Mouse (Mus musculus): Measurements from ENCODE around the gene Slit2.

Gene Slit2

GRCm38 (mm10) chr5:48235270-48235669 is 252.3 kb downstream of the Slit2 start:
- DNase-seq, result no peak

- peak; percentile 3 for DNase-seq
Observed at GRCm38 (mm10) chr5:48240751-48241150, 257.8 kb downstream of the Slit2 start.

- DNase-seq, result no peak
Observed at GRCm38 (mm10) chr5:48248327-48248726, 265.4 kb downstream of the Slit2 start.

GRCm38 (mm10) chr5:48277561-48277960 is 294.6 kb downstream of the Slit2 start:
- DNase-seq, result no peak

- no peak for DNase-seq
Observed at GRCm38 (mm10) chr5:48301186-48301585, 318.2 kb downstream of the Slit2 start.

GRCm38 (mm10) chr5:48315057-48315602 is 332.2 kb downstream of the Slit2 start:
- no peak for DNase-seq

GRCm38 (mm10) chr5:48320597-48320996 is 337.7 kb downstream of the Slit2 start:
- no peak for DNase-seq

- DNase-seq, result no peak
Observed at GRCm38 (mm10) chr5:48326221-48326620, 343.3 kb downstream of the Slit2 start.

- no peak for DNase-seq
Observed at GRCm38 (mm10) chr5:48327652-48328051, 344.7 kb downstream of the Slit2 start, which contains the start of gene 5730480H06Rik. Gene 5730480H06Rik, plus strand, starts transcription at chr5:48327952.

- no peak for DNase-seq
Observed at GRCm38 (mm10) chr5:48329751-48330150, 346.8 kb downstream of the Slit2 start.

- DNase-seq, result no peak
Observed at GRCm38 (mm10) chr5:48330817-48331216, 347.9 kb downstream of the Slit2 start.

- no peak for DNase-seq
Observed at GRCm38 (mm10) chr5:48331441-48331840, 348.5 kb downstream of the Slit2 start.

GRCm38 (mm10) chr5:48333407-48333806 is 350.5 kb downstream of the Slit2 start:
- no peak for DNase-seq

- DNase-seq, result no peak
Observed at GRCm38 (mm10) chr5:48333884-48334513, 351.1 kb downstream of the Slit2 start.

- no peak for DNase-seq
Observed at GRCm38 (mm10) chr5:48340808-48341433, 358.0 kb downstream of the Slit2 start.

- DNase-seq, result no peak
Observed at GRCm38 (mm10) chr5:48345095-48345982, 362.4 kb downstream of the Slit2 start.

GRCm38 (mm10) chr5:48345983-48346648 is 363.2 kb downstream of the Slit2 start:
- DNase-seq, result no peak

GRCm38 (mm10) chr5:48349309-48349708 is 366.4 kb downstream of the Slit2 start:
- DNase-seq, result no peak
